Mouse (Mus musculus) liver, adult 10 weeks (tissue): Measurements from ENCODE around the gene Prr19. TPM values are rescaled to one million over a fixed set of nuclear protein-coding genes. Genes with fewer than 3 reads are reported as not detected.

Experiments
- polyA plus RNA-seq: library from polyadenylated mRNA; stranded (reverse); fragments of 350-450 nt; fragmentation: Illumina TruSeq; extraction: RNeasy Lipid Tissue Mini Kit (QIAGEN cat#74804); gene quantifications from one replicate; pipeline ENCODE4 v1.2.3, GENCODE M21; 2014; ENCODE audit warnings: low read depth, low replicate concordance

Gene Prr19
- polyA plus RNA-seq, result not detected

GRCm38 (mm10) chr7:25301063-25301462 lies at the start of gene Prr19:
TSS of gene Prr19 (plus strand) at chr7:25301411.

DNA sequence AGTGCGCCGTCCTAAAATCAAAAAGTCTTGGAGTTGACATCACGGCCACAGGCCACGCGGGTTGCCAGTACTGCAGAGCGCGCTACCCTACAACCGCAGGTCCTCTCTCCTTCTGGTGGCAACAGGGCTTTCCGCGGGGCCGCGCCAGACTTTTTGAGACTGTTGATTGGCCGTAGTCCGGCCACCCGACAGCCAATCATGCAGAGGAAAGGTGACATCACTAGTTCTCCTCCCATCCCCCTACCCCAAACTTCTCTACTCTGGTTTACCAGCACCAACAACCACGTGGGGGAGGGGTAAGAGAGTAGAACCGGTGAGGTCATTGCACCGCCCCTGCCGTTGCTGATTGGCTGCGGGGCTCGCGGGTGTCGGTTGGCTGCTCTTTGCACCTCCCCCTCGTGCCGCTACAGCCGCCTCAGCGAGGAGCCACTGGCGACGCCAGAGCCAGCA lies 33.9 kb upstream of the Prr19 start, which contains the start of gene Cic:
Cic (plus strand) TSS at position 404 of the 450 bp plus-strand sequence.

DNA sequence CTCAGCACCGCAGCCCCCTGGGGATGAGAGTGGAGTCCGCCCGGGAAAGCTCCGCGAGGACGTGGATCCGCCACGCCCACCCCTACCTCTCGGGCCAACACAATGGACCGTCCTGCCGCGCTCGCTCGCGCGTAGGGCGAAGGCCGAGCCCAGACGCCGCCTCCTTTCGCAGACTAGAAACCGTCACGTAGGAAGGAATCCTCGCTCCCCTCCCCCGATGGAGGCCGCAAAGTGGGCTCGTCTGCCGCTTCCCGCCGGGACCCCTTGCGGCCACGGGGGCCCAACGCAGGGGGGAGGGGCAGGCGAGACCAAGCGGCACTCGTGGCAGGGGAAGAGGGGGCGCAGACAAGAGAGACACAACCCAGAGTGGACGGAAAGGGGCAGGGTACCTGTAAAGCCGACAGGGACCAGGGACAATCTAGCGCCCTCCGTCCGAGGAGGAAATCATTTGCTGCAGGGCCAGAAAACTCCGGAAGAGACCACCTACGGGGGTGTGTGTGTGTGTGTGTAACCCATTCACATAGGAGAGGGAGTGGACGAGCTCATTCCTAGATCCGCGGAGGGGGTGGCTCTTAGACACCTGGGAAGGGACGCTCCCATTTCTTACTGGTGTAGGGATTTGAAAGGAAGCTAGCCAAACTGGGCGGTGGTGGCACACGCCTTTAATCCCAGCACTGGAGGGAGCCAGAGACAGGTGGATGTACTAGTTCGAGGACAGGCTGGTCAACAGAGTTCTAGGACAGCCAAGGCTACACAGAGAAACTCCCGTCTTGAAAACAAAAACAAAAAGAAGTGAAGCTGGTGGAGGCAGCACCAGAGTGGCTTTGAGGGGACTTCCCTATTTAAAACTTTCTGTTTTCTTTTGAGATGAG lies 3.5 kb upstream of the Prr19 start, which contains the start of gene Pafah1b3:
Pafah1b3 (minus strand) TSS at position 533 of the 872 bp plus-strand sequence.

DNA sequence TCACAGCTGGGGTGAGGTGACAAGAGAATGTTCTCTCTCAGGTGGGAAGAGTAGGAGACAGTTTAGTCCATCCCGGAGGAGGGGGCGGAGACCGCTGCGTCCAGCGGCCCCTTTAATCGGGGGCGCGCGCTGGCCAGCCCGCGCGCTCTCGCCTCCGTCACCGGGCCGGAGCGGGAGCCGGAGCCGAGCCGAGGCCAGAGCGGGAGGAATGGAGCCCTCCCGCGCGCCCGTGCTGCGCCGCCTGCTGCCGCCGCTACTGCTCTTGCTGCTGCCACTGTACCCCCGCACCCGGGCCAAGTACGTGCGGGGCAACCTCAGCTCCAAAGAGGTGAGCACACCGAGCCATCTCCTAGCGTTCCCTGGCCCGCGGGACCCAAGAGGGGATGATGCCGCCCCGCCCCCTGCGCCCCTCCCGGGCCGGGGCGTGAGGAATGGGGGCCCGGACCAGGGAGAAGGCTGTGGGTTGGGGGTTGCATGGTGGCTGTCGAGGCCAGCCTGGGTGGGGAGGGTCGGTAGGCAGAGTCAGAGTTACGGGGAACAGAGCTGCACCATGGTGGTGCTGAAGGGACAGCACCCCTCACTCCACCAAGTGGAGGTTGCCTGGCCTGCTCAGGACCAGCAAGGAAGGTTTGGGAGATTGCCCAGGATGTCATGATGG lies 4.9 kb downstream of the Prr19 start, which contains the start of gene Tmem145:
Tmem145 (plus strand) TSS at position 151 of the 658 bp plus-strand sequence.

DNA sequence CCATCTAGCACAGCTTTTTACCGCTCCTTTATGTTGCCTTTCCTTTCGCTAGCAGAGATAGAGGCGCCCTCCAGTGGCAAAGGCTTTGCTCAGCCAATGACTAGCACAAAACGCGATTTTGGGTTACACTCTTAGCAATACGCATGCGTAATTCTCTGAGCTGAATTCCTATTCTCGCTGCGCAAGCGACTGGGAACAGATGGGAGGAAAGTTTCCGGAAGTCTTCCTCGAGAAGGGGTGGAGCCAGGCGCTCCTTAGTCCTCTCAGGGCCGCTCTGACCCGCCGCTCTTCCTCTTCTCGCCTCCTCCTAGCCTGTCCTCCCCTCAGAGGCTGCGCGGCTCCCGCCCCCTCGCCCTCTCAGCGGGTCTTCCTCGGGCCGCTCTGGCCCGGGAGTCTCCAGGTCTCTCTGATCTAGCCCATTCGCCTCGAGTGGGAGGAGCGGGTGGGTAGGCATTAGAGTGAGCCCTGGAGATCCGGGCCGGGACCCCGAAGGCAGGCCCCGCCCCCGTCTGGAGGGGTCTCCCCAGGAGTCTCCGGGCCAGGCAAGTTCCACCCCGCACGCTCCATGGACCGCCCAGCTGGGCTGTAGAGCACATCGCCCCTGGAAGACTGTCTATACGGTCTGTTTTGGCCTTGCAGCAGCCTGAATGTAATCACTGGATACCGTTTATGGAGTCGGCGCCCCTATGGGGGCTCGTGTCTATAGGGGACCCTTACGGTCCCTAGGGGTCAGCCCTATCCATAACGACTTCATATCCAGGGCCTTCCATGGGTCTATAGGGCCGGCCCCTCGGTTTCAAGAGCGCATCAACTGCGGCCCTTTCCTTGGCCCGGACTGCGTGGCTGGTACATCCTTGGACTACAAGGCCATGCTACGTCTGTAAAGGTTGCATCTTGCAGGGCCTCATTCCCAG lies 15.6 kb downstream of the Prr19 start, which contains the start of gene Megf8:
Megf8 (plus strand) TSS at position 633 of the 914 bp plus-strand sequence.

Other genes starting within 250 kb of the Prr19 start
- 0.32 TPM for gene Grik5, start 229.1 kb upstream of the Prr19 start, polyA plus RNA-seq
- 0.42 TPM for gene Zfp574, start 228.8 kb upstream of the Prr19 start, polyA plus RNA-seq
- 0.32 TPM for gene Pou2f2, start 121.7 kb upstream of the Prr19 start, polyA plus RNA-seq
- gene Dedd2, start 80.8 kb upstream of the Prr19 start, polyA plus RNA-seq, result 0.45 TPM
- 0.58 TPM for gene Zfp526, start 80.0 kb upstream of the Prr19 start, polyA plus RNA-seq
- 6.8 TPM for gene Gsk3a, start 63.6 kb upstream of the Prr19 start, polyA plus RNA-seq
- gene Erf, start 50.6 kb upstream of the Prr19 start, polyA plus RNA-seq, result 1.3 TPM
- 5.7 TPM for gene Cic, start 33.7 kb upstream of the Prr19 start, polyA plus RNA-seq
- 0.69 TPM for gene Pafah1b3, start 3.4 kb upstream of the Prr19 start, polyA plus RNA-seq
- not detected for gene Tmem145, start 4.7 kb downstream of the Prr19 start, polyA plus RNA-seq
- 0.29 TPM for gene Megf8, start 15.8 kb downstream of the Prr19 start, polyA plus RNA-seq
- not detected for gene Cnfn, start 68.3 kb downstream of the Prr19 start, polyA plus RNA-seq
- 0.69 TPM for gene Lipe, start 97.3 kb downstream of the Prr19 start, polyA plus RNA-seq
- not detected for gene Cxcl17, start 111.5 kb downstream of the Prr19 start, polyA plus RNA-seq
- 193 TPM for gene Ceacam1, start 176.2 kb downstream of the Prr19 start, polyA plus RNA-seq
- gene Ceacam2, start 238.4 kb downstream of the Prr19 start, polyA plus RNA-seq, result not detected